Mouse (Mus musculus): Measurements from ENCODE around the gene Osm. TPM values are rescaled to one million over a fixed set of nuclear protein-coding genes. Genes with fewer than 3 reads are reported as not detected.

Osm gene
- total RNA-seq, 2 experiments from 2014 or later, result 0.14 TPM; not detected in 1

DNA sequence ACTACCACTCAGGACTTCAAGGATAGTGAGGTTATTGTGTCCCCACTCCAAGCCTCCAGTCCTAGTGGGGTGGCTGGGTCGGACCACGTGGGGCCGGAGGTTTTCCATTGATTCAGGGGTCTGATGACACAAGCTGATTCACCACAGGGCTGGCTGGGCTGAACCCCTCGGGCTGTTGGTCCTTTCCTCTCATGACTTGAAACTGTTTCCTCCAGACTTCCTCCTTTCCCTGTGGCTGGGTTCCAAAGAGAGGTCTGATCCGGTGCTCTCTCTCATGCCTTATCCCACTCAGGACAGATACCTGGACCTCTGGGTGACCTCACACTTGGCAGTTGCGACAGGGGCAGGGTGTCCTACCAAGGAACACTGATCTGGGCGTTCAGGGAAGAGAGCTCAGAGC, 3.9 kb downstream of the Osm start:
- no peak for DNase-seq

DNA sequence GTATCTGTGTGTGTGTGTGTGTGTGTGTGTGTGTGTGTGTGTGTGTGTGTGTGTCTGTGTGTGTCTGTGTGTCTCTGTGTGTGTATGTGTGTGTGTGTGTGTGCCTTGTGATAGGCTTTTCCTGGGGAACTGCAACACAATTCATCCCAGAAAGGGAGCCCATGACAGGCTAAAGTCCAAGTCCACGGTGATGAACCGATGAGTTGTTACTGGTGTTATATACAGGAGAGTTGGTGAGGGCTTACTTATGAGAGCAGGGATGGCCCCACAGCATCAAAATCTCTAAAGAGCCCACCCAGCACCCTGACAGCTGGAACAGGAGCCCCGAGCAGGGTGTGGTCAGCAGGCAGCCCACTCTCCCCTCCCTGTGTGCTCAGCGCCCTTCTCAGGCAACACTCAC, 5.0 kb downstream of the Osm start:
- no peak for DNase-seq

DNA sequence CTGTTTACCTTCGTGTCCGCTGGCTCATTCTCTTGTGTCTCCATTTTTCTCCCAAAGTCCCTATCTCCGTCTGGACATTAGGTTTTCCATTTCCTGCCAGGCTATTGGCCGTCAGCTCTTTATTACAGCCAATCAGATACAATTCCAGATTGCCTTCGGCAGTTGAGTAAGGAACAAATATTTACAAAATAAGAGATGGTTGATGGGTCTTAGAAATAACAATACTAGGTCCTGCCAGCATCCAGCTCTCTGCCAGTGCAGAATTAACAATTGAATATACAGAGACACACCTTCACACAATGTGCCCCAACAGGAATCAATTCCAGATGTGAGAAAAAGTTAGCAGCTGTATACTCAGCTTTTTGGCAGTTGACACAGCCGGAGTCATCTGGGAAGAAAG, 9.9 kb downstream of the Osm start:
- no peak for DNase-seq

DNA sequence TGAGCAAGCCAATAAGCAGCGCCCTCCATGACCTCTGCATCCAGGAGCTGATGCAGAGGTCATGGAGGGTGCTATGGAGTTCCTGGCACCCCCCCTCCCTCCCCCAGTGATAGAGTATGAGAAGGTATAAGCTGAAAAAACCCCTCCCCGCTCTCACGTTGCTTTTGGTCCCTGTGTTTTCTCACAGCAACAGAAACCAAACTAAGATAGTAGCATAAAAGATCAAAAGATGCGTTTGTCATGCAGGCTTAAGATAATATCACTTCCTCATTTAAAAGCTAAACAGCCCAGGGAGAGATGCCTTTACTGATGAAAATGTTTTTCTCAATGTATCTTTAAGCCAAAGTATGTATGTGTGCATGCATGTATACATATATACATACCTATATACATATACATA, 10.4 kb downstream of the Osm start:
- DNase-seq, result no peak

DNA sequence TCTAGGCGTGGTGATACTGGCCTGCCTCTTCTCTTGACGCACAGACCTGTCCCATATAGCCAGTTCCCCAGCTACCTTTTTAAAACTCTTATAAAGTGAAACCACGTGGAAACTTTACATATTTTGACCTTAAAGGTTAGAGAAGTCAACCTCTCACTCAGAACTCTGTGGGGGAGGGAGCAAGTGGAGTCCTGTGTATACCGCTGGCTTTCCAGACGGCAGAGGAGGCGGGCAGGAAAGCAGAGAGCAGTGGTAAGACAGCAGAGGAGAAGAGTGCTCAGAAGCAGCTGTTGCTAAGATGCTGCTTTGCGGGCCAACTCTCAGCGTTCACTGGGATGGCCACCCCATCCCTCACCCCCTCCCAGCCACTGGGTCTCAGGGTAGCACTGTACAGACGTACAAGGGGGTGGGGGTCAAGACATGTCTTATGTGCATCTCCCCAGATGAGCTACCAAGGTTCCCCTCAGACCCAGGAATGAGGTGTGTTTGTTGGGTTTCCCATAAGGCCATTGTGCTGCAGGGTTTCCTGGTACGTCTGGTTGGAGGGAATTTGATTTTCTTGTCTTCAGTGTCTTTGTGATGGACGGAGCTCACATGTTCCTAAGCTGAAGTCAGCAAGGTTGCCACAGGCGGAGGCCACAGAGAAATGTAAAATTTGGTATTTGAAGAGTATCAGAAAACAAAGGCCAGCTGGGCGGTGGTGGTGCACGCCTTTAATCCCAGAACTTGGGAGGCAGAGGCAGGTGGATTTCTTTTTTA, 11.2 kb downstream of the Osm start:
- no peak for DNase-seq

DNA sequence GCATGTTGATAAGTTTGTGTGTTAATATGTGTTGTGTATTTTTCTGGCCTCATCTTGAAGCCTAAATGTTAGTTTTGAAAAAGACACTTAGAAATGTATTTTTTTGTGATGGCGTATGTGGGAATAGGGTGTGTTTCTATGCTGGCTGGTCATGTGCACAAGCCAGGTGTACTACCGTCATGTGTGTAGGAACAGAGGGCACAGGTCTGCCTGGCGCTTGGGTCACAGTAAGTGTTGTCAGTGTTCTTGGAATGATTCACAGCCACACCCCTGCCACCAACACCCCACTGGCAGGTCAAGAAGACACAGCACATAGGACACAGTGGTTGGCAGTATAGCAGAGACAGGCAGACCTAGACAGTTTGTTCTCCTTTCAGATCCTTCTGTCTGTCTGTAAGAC, 12.9 kb downstream of the Osm start:
- no peak for DNase-seq

DNA sequence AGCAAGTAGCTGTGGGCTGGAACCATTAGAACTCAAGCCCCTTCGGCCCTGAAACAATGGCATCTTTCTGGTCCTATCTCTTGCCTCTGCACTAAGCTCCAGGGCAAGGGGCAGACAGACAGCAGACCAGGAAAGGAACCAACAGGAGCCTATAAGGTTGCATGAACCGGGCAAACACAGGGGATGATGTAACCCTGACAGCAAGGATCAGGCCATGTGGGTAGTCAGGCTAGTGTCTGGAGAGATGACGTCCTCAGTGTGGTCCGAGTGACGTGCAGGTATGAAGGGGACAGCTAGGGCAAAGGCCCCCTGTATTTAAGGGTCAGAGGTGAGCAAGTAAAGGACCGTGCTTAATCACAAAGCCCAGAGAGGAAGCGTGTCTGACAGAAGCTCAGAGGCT, 14.1 kb downstream of the Osm start:
- no peak for DNase-seq

DNA sequence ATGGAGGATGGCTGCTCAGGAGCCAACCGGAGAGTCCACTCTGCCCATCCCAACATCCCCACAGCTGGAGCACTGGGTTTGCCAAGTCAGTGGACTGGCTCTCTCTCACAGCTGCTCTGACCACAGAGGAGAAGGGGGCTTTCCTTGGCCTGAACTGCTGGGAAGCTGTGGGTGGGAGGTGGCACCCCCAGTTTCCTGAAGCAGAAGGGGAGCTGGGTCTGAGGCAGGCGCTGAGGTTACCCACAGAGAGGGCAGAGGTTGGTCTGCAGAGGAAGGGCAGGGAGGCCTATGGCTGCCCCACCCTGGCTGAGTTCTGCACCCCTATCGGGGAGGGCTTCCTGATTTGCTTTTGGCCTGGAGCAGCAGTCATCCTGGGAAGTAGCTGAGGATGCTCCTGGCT, 15.2 kb downstream of the Osm start:
- DNase-seq, result no peak

DNA sequence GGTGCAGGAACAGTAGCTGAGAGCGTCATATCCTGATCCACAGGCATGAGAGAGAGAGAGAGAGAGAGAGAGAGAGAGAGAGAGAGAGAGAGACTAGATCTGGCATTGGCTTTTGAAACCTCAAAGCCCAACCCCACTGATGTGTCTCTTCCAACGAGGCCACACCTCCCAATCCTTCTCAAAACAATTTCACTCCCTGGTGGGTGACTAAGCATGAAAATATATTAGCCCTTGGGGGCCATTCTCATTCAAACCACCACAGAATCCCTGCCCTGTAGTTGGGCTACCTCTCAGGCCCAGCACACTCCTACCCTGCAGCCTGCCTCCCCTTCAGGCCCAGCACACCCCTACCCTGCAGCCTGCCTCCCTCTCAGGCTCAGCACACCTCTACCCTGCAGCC, 16.7 kb downstream of the Osm start:
- DNase-seq, result no peak

DNA sequence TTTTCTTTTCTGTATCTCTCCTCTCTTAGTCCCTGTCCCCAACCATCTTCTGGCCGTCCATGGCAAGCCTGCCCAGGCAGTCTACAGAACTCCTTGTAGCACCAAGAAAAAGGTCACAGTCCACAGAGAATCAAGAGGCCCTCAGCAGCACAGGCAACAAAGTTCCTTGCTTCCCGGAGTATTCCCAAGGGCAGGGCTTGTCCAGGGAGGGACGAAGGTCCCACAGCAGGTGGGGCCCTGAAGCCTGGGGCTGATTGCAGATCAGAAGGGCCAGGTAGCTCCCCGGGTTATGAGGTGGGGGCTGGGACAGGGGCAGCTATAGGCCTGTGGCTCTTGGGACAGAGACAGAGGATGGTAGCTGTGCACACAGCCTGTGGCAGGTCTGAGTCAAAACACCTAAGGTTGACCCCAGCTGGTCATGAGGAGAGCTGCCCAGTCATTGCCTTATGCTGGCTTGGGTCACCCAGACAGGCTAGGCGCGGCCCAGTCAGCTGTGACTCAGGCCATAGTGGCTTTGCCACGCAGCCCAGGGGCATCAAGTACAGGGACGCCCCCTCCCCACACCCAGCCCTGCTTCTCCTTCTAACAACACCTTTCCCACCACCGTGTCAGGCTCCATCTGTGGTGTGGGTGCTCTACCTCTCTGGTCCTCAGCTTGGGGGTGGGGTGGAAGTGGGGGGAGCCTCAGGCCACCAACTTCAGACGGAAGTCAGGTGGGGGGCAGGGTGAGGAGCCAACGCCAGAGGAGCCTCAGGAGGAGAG, 20.8 kb downstream of the Osm start, which contains the start of gene Lif:
Gene Lif (plus strand): TSS at position 712 of the 762 bp plus-strand sequence.
- no peak for DNase-seq

DNA sequence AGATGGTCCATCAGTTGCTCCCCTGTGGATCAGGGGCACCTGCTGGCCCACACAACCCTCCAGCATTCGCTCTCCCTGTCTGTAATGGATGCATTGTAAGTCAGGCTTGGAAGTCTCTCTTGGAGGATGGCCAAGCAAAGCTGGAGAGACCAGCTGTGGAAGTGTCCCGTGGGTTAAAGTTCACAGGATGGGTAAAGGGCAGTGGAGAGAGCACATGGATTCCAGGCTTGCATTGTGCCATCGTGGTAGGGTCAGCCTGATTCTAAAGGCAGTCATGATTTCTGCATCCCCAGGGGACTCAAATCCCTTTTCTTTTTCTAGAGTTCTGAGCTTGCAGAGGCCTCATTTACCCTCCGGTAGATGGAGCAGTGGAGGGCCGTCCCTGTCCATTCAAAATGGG, 21.5 kb downstream of the Osm start:
- no peak for DNase-seq

DNA sequence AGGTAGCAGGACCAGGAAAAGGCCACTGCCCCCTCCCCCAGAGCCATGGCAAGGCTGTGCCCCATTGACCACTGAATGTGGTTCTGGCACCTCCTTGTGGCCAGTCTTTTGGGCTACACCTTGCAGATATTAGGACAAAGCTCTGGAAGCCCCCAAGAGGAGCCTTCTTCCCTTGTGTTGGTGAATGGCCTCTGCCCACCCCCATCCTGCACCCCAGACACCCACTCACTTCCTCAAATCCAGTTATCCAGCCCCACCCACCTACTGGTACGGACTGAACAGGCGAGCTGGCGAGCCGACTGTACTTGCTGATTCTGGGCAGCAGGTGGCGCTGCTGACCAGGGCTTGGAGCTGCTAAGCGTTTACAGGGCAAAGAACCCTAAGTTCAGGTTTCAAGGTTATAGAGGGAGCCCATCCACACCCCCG, 22.4 kb downstream of the Osm start:
- peak; percentile 90 for DNase-seq

DNA sequence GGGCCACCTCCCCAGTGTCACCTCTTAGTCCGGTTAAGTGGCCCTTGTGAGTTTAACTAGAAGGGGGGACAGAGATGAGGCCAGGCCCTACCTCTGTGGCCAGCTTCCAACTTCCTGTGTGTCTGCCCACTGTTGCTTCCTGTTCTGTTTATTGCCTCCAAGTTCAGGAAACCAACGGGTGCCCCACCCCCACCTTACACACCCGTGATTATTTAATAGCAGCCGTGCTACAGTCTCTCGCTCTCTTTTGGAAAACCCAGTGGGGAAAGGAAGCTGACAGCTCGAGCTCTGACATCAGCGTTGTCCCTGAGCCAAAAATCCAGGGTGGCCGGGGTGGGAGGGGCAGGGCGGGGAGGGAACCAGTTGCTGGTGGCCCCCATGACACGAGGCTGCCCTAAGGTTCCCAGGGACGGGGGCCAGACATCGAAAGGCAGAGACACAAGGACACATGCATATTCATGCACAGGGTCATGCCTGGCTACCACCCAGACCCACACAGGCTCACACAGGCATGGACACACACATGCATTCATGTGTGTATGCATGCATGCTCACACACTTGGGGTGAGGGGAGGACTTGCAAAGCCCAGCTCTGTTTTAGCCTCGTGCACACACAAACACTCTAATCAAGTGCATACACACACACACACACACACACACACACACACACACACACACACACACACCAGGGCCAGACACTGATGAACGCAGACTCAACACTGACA, 24.4 kb downstream of the Osm start:
- DNase-seq, result peak; percentile 77

DNA sequence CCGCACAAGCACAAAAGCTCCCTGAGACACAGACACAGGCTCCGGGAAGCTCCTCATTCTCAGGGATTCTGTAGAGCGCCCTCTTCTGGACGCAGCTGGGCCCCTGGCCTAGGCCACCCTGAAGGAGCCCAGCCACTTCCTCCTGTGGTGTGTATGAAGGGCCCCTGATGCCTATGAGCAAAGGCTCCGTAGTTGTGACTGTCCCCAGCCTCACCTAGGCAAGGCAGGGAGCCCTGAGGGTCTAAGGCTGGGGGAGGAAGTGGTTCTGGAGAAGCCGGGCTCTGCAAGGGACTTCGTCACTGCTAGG, 24.9 kb downstream of the Osm start:
- DNase-seq, result peak; percentile 77

DNA sequence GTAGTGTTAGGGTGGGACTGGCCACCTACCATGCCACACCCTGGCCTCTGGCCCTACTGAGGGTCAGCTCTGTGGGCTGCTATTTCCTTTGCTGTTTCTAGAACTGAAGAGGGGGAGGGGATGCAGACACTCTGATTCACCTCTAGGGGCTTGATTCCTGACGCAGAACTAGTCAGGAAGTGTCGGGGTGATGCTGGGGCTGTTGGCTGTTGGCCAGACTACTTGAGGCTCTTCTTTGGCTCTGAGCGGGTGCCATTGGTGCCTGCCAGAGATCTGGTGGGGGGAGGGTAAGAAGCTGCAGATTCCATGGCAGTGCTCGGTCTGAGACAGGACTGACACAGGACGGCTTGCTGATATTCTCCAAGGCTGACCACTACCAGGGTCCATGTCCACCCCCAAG, 25.7 kb downstream of the Osm start:
- DNase-seq, result peak; percentile 87

DNA sequence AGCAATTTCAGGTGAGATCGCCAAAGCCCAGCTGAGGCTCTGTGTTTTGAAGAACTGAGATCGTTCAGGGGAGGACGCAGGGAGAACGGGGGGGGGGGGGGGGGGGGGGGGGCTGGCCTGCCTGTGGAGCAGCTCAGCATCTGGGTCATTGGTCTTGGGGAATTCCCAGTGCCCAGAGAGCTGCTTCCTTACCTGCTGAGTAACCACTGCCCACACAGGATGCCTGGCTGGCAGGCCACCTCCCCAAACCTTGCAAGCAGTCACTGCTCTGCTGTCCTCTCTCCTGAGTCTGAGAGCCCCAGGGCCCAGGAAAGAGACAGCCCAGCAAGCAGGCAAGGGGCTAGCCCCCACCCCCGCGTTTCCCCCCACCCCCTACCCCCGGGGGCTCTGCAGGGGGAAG, 26.6 kb downstream of the Osm start:
- DNase-seq, result no peak

DNA sequence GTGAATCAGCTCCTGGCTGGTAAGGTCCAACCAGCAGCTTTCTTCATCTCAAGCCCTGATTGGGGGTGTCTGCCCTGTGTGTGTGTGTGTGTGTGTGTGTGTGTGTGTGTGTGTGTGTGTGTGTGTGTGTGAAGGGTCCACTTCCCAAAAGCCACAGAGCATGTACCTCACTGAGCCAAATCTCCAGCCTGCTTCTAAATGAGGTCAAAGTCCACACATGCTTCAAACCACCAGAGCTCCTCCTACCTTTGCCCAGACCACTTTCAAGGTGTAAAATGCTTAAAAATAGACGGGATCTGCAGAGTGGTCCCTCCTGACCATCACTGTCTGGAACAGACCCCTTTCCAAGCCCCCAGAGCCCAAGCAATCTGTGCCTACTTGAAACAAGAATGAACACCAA, 27.1 kb downstream of the Osm start:
- DNase-seq, result no peak

DNA sequence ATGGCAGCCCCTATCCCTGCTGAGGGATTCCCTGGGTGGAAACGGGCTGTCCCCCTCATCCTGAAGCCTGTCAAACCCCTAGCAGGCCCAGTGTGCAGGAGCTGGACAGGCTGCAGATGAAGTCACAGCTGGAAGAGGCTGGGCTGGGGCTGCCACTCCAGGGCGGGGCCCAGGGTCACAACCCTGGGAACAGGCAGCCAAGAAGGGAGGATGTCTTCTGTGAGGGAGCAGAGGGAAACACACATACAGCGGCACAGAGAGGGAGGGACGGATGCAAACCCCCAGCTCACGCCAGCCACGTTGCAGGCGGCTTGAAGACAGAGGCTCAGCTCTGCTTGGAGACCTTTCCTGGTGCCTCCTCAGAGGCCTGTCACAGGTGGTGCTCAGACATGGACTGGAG, 27.8 kb downstream of the Osm start:
- DNase-seq, result peak; percentile 70

DNA sequence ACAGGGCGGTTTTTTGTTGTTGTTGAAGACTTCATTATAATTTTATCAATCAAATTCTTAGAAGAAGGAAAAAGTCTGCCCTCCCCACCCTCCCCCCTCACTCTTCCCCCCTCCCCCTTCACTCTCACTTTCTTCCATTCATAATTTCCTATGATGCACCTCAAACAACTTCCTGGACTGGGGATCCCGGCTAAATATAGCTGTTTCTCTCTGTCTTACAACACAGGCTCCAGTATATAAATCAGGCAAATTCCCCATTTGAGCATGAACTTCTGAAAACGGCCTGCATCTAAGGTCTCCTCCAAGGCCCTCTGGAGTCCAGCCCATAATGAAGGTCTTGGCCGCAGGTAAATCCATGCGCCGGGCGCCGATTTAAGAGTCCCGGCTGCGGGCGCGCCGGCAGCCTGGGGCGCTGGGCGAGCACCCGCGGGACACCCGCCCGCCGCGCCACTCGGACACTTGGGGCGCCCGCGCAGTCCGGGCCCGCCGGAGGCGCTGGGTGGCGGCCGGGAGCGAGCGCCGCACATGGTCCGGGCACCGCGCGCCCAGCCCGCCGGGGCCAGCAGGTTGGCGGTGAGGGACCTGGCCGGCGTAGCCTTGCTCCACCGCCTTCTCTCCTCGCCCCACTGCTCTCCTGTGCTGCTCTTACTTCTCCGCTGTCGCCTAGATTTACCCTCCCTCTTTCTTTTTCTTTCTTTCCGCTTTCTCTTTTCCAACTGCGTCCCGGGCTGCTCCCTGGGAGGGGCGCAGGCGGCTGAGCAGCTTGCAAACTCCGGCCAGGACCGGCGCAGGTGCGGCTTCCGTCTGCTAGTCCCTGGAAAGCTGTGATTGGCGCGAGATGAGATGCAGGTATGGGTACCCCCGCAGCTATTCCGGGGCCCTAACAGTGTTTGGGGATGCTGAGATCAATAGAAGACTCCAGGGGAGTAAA, 30.3 kb downstream of the Osm start:
- DNase-seq, result peak; percentile 70

DNA sequence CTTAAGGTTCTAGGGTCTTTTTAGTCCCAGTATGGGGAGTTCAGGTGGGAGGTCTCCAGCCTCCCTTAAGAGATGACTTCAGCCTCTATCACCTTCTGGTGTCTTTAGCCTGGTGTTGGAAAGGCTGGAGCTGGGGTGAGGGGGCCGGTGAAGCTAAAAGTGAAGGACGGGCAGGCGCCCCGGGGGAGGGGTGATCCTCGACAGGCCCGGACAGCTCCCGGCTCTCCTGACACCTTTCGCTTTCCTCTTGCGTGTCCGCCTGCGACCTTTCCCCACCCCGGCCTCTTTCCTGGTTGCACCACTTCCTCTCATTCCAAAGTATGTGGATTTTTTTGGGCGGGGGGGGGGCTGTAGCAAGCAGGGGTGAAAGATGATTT, 31.0 kb downstream of the Osm start:
- no peak for DNase-seq

DNA sequence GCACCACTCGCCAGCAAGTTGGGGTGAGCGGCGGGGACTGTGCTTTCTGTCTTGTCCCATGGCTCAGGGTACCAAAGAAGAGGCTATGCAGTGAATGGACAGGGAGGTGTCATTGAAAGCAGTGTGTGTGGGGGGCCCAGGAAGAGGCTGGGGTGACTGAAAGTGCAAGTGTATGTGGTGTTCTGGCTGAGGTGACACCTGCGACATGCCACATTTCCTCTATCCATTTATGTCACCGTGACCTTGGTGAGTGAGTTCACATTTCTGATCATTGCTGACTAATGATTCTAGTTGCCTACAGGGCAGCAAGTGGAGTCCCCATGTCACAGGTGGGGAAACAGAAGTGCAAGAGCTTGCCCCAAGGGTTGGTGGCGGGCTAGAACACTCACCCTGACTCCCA, 32.3 kb downstream of the Osm start:
- DNase-seq, result no peak

DNA sequence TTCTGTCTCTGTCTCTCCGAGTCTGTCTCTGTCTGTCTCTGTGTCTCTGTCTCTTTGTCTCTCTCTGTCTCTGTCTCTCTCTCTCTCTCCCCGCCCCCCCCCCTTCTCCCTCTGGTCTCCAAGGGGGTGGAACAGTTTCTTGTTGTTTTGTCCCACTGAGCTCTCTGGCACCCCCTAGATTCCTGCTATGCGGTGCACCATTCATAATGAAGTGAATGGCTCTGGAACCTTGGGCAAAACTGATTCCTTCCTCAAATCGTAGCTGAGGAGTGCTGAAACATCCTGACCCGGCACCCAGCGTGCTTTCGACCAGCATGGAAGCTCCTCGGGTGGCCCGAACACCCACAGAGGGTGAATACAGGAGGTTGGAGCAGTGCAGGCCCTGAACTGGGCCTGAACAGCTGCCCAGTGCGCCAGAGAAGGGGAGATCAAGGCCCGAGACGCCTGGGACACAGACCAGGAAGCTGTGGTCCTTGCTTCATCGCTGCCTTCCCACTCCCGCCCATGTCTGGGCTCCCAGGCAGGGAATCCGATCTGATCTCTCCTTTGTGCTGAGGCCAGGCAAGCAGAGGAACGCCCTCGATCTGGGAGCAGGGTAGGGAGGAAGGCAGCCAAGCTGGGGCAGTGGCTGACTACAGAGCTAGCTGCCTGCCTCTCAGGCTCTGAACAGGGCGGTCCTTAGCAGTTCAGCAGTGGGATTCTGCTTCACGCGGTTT, 34.7 kb downstream of the Osm start:
- peak; percentile 37 for DNase-seq

All from heart, postnatal 4 days (tissue).